8 mouse cellular contexts compared by ENCODE assay signal in genomic region chr1:182955047-182955620, GRCm38 (mm10). TPM values are rescaled to one million over a fixed set of nuclear protein-coding genes. Genes with fewer than 3 reads are reported as not detected.
DNase-seq lines count a peak whose midpoint lies in the region; ATAC-seq and TF ChIP-seq lines count a peak whose summit lies in the region.

No protein-coding gene starts in this region.

- no peak for TF ChIP-seq CTCF in forebrain, postnatal 0 days (IDR thresholded peaks at IDR 0.05; ENCODE audit: low read depth)
- no peak for TF ChIP-seq CTCF in midbrain, postnatal 0 days (IDR thresholded peaks at IDR 0.05)

- no peak for TF ChIP-seq POLR2A in limb, embryonic 14.5 days (IDR thresholded peaks at IDR 0.05; ENCODE audit: borderline replicate concordance, extremely low read depth, insufficient read depth, insufficient read length)

- no peaks in the 10 kb centered on the region for H3K9me3 ChIP-seq in forebrain, postnatal 0 days (ENCODE audit: low read length)
- H3K9me3 ChIP-seq in limb, embryonic 14.5 days (ENCODE audit: control insufficient read depth, low read length), result no peaks in the 10 kb centered on the region
- no peaks in the 10 kb centered on the region for H3K9me3 ChIP-seq in midbrain, postnatal 0 days (ENCODE audit: low read length)

- no peaks in the 10 kb centered on the region for H3K27me3 ChIP-seq in forebrain, postnatal 0 days (ENCODE audit: insufficient read depth, low read length)
- H3K27me3 ChIP-seq in limb, embryonic 14.5 days (ENCODE audit: control insufficient read depth, insufficient read depth, low read length), result no peaks in the 10 kb centered on the region
- H3K27me3 ChIP-seq in midbrain, postnatal 0 days (ENCODE audit: insufficient read depth, low read length), result no peaks in the 10 kb centered on the region

- peak overlapping the region; percentile 27 for H3K4me3 ChIP-seq in forebrain, postnatal 0 days (ENCODE audit: low read depth, low read length)
- peak overlapping the region; percentile 44 for H3K4me3 ChIP-seq in limb, embryonic 14.5 days (replicated peaks; ENCODE audit: low read length)
- H3K4me3 ChIP-seq in midbrain, postnatal 0 days (ENCODE audit: low read depth, low read length), result peak overlapping the region; percentile 19

- H3K4me1 ChIP-seq in forebrain, postnatal 0 days (ENCODE audit: insufficient read depth), result peaks cover 18% of the 10 kb centered on the region; the same call in 1 of the 2 replicates
- peaks cover 20% of the 10 kb centered on the region for H3K4me1 ChIP-seq in limb, embryonic 14.5 days (ENCODE audit: control insufficient read depth, insufficient read depth, low read length)
- peaks cover 19% of the 10 kb centered on the region for H3K4me1 ChIP-seq in midbrain, postnatal 0 days (ENCODE audit: insufficient read depth, low read length)

- H3K36me3 ChIP-seq in forebrain, postnatal 0 days (ENCODE audit: insufficient read depth), result no peaks in the 10 kb centered on the region
- H3K36me3 ChIP-seq in limb, embryonic 14.5 days (ENCODE audit: control insufficient read depth, insufficient read depth, low read length), result no peaks in the 10 kb centered on the region
- H3K36me3 ChIP-seq in midbrain, postnatal 0 days (ENCODE audit: insufficient read depth, low read length), result no peaks in the 10 kb centered on the region

- no peak overlapping the region for H3K27ac ChIP-seq in forebrain, postnatal 0 days (ENCODE audit: low read depth, low read length)
- H3K27ac ChIP-seq in limb, embryonic 14.5 days (replicated peaks; ENCODE audit: low read depth, low read length), result no peak overlapping the region
- no peak overlapping the region for H3K27ac ChIP-seq in midbrain, postnatal 0 days (ENCODE audit: low read depth, low read length)

- ATAC-seq in forebrain, postnatal 0 days, result no peak
- no peak for ATAC-seq in limb, embryonic 14.5 days (ENCODE audit: low FRiP score, low read depth)
- ATAC-seq in midbrain, postnatal 0 days (ENCODE audit: low FRiP score), result no peak

- peak overlapping the region; percentile 52 for H3K4me2 ChIP-seq in forebrain, postnatal 0 days (ENCODE audit: low read depth)
- peak overlapping the region; percentile 81 for H3K4me2 ChIP-seq in limb, embryonic 14.5 days (replicated peaks; ENCODE audit: low read depth, low read length, severe bottlenecking)
- peak overlapping the region; percentile 46 for H3K4me2 ChIP-seq in midbrain, postnatal 0 days (ENCODE audit: low read depth, low read length, poor library complexity, severe bottlenecking)

- peak overlapping the region; percentile 19; the same call in 1 of the 2 replicates for H3K9ac ChIP-seq in forebrain, postnatal 0 days
- H3K9ac ChIP-seq in limb, embryonic 14.5 days (ENCODE audit: low read depth, low read length, severe bottlenecking), result peak overlapping the region; percentile 60
- no peak overlapping the region for H3K9ac ChIP-seq in midbrain, postnatal 0 days (replicated peaks; ENCODE audit: low read length, poor library complexity, severe bottlenecking)

- DNase-seq in kidney, adult 9 months, result peak; percentile 9
- no peak for DNase-seq in kidney, postnatal 10 days
- DNase-seq in forebrain, postnatal 0 days, result no peak
- DNase-seq in limb, embryonic 14.5 days (ENCODE audit: low spot score), result no peak
- DNase-seq in midbrain, postnatal 0 days (ENCODE audit: low spot score), result no peak
- DNase-seq in embryo, embryonic 10 days (ENCODE audit: low spot score), result no peak
- DNase-seq in cerebellum, postnatal 25 days, result no peak
- no peak for DNase-seq in thymus, postnatal 10 days (ENCODE audit: low spot score in 2 of 2)

- WGBS in forebrain, postnatal 0 days, result 20% methylated on average over 15 of the region's 15 CpGs
- WGBS in limb, embryonic 14.5 days, result 10% methylated on average over 15 of the region's 15 CpGs
- 35% methylated on average over 15 of the region's 15 CpGs for WGBS in midbrain, postnatal 0 days

RNA-seq across cellular contexts. Expression of gene Tlr5, which starts 0.5 kb away (rescaled TPM):
- total RNA-seq in forebrain, postnatal 0 days (2014; rRNA removed), result 0.38 and 0.76 TPM in 2 replicates
- 0.18 and 0.21 TPM in 2 replicates for polyA plus RNA-seq in forebrain, postnatal 0 days (2015; fragmentation: Nextera tagmentation; extraction: Ambion mirVana)
- 4.4 and 5.0 TPM in 2 replicates for polyA plus RNA-seq in limb, embryonic 14.5 days (2012; rRNA removed)
- 2.5 and 2.7 TPM in 2 replicates for polyA plus RNA-seq in limb, embryonic 14.5 days (2014; fragmentation: Nextera tagmentation; extraction: Ambion mirVana)
- 0.11 and 0.19 TPM in 2 replicates for total RNA-seq in midbrain, postnatal 0 days (2014; rRNA removed)
- 0.21 and 0.23 TPM in 2 replicates for polyA plus RNA-seq in midbrain, postnatal 0 days (2015; fragmentation: Nextera tagmentation; extraction: Ambion mirVana)
